Mouse (Mus musculus) left cerebral cortex, postnatal 36 days (tissue): ENCODE results near the gene H2-DMb2. TPM values are rescaled to one million over a fixed set of nuclear protein-coding genes. Genes with fewer than 3 reads are reported as not detected.
A peak's percentile ranks its signal among the peaks of the same experiment; 100 is the strongest.

Experiments used
- DNase-seq, 2 experiments: peaks; one replicate each; pipeline ENCODE4 v3.0.0; 2021 to 2022; ENCODE audit warnings: low spot score in 2 of 2, mixed read lengths in 1 of 2
- intact Hi-C: fragments of 180-260 bp; cut with DNase I; formaldehyde crosslinking; loops from one replicate; pipeline ENCODE4 v1.15.1; 2025
- total RNA-seq, 2 experiments: library from RNA; stranded (reverse); gene quantifications; 2 replicates each; pipeline ENCODE4 v1.2.3; 2021

H2-DMb2 gene
- total RNA-seq, 2 experiments from 2014 or later, result 0.59 to 0.93 TPM

GRCm38 (mm10) chr17:34169279-34169678 is 26.2 kb downstream of the H2-DMb2 start:
- intact Hi-C loops, result loop anchor here (5.0 kb wide), 3 partner anchors 37 to 92 kb away; no protein-coding TSS in a partner anchor
- DNase-seq, result no peak

GRCm38 (mm10) chr17:34170487-34170876 is 27.4 kb downstream of the H2-DMb2 start:
- intact Hi-C loops, result loop anchor here (1.0 to 2.0 kb wide), 3 partner anchors 34 to 240 kb away; no protein-coding TSS in a partner anchor
- no peak for DNase-seq

GRCm38 (mm10) chr17:34170877-34171498 is 27.9 kb downstream of the H2-DMb2 start:
- intact Hi-C loops, result loop anchor here (1.0 to 2.0 kb wide), 3 partner anchors 34 to 240 kb away; no protein-coding TSS in a partner anchor
- peak; percentile 61 to 77 for DNase-seq

- intact Hi-C loops, result no loop called here
- no peak for DNase-seq
These were observed 29.4 kb downstream of the H2-DMb2 start for GRCm38 (mm10) chr17:34172528-34172927.

- no peak for DNase-seq
- intact Hi-C loops, result no loop called here
These were observed 31.0 kb downstream of the H2-DMb2 start for GRCm38 (mm10) chr17:34174075-34174474.

- no peak for DNase-seq
- intact Hi-C loops, result no loop called here
These were observed 34.1 kb downstream of the H2-DMb2 start for GRCm38 (mm10) chr17:34177179-34177578.

- DNase-seq, result no peak
- intact Hi-C loops, result no loop called here
These were observed 35.9 kb downstream of the H2-DMb2 start for GRCm38 (mm10) chr17:34179019-34179418.

- intact Hi-C loops, result no loop called here
- no peak for DNase-seq
These were observed 37.1 kb downstream of the H2-DMb2 start for GRCm38 (mm10) chr17:34179913-34180859.

- intact Hi-C loops, result no loop called here
- DNase-seq, result no peak
These were observed 40.6 kb downstream of the H2-DMb2 start for GRCm38 (mm10) chr17:34183564-34184219.

- intact Hi-C loops, result no loop called here
- no peak for DNase-seq
These were observed 42.4 kb downstream of the H2-DMb2 start for GRCm38 (mm10) chr17:34185526-34185925.

GRCm38 (mm10) chr17:34186885-34187260 is 43.8 kb downstream of the H2-DMb2 start:
- no peak for DNase-seq
- intact Hi-C loops, result no loop called here

GRCm38 (mm10) chr17:34187261-34187916 is 44.3 kb downstream of the H2-DMb2 start, which contains the start of the genes Tap1 and Psmb9:
Tap1 (plus strand) TSS chr17:34187553.
Psmb9 (minus strand) TSS chr17:34187764.
- intact Hi-C loops, result no loop called here
- peak; percentile 93 for DNase-seq

- DNase-seq, result no peak
- intact Hi-C loops, result no loop called here
These were observed 44.9 kb downstream of the H2-DMb2 start for GRCm38 (mm10) chr17:34188010-34188409.

GRCm38 (mm10) chr17:34188986-34189385 is 45.9 kb downstream of the H2-DMb2 start:
- intact Hi-C loops, result no loop called here
- no peak for DNase-seq

GRCm38 (mm10) chr17:34192852-34193251 is 49.7 kb downstream of the H2-DMb2 start:
- intact Hi-C loops, result no loop called here
- DNase-seq, result no peak

- intact Hi-C loops, result no loop called here
- DNase-seq, result no peak
These were observed 50.4 kb downstream of the H2-DMb2 start for GRCm38 (mm10) chr17:34193468-34193867.

GRCm38 (mm10) chr17:34194723-34195122 is 51.6 kb downstream of the H2-DMb2 start:
- intact Hi-C loops, result no loop called here
- no peak for DNase-seq

GRCm38 (mm10) chr17:34196491-34196890 is 53.4 kb downstream of the H2-DMb2 start:
- intact Hi-C loops, result no loop called here
- no peak for DNase-seq
